Mouse (Mus musculus) MEL (cell line): ENCODE results near the gene Calhm2.
A peak's percentile ranks its signal among the peaks of the same experiment; 100 is the strongest.

Experiments
- CHD2 ChIP-seq: IDR thresholded peaks from 2 replicates; pipeline ENCODE4 v1.6.1; 2011; ENCODE audit warnings: low read length, improper control_type of control experiment
- ETS1 ChIP-seq: IDR thresholded peaks from 2 replicates; pipeline ENCODE4 v1.6.1; 2012; ENCODE audit warnings: low read depth, mild to moderate bottlenecking, inconsistent platforms, low read length, improper control_type of control experiment, moderate library complexity
- SMC3 ChIP-seq: IDR thresholded peaks from 2 replicates; pipeline ENCODE4 v1.6.1; 2011; ENCODE audit warnings: low read depth, low read length, improper control_type of control experiment
- ZMIZ1 ChIP-seq: IDR thresholded peaks from 2 replicates; pipeline ENCODE4 v1.6.1; 2012; ENCODE audit warnings: low read depth, mild to moderate bottlenecking, inconsistent platforms, low read length, improper control_type of control experiment, moderate library complexity

GRCm38 (mm10) chr19:47137051-47137581 is 978 bp downstream of the Calhm2 start:
- TF ChIP-seq ETS1 (peak; percentile 51; the same call in 1 of the 2 replicates), ZMIZ1 (no peak), SMC3 (no peak), CHD2 (no peak)
